Mouse (Mus musculus) pancreas, adult 10 weeks (tissue): ENCODE results near the gene Rhox4f. TPM values are rescaled to one million over a fixed set of nuclear protein-coding genes. Genes with fewer than 3 reads are reported as not detected.

Experiments
- polyA plus RNA-seq: library from polyadenylated mRNA; stranded (reverse); fragments of 350-450 nt; fragmentation: Illumina TruSeq; extraction: RNeasy Lipid Tissue Mini Kit (QIAGEN cat#74804); gene quantifications from one replicate; pipeline ENCODE4 v1.2.3, GENCODE M21; 2015; ENCODE audit warnings: low read depth, low replicate concordance; ENCODE audit not compliant: insufficient read depth

Gene Rhox4f
- polyA plus RNA-seq = not detected

GRCm38 (mm10) chrX:37607604-37608003, at the start of gene Rhox4f:
TSS of gene Rhox4f (minus strand) at chrX:37607704.

DNA sequence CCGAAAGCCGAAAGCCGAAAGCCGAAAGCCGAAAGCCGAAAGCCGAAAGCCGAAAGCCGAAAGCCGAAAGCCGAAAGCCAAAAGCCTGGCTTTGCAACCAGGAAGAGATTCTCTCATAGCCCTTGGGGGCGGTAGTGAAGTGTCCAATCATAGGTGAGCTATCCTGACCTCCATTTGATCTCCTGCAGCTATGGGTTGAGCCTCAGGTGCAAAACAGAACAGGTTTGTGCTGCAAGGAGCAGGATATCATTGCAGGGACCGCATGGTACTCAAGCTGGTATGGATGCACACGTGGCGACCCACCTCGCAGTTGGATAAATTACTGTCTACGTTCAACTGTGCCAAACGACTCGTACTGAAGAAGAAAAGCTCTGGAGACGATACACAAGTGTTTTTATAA, 43.7 kb upstream of the Rhox4f start, which contains the start of gene Rhox4g:
TSS of gene Rhox4g (minus strand) at position 101 of the 400 bp plus-strand sequence.

GRCm38 (mm10) chrX:37643370-37643769, 35.9 kb upstream of the Rhox4f start, which contains the start of gene Rhox2g:
TSS of gene Rhox2g (minus strand) at chrX:37643470.

GRCm38 (mm10) chrX:37628512-37628911, 21.0 kb upstream of the Rhox4f start, which contains the start of gene Rhox3g:
TSS of gene Rhox3g (minus strand) at chrX:37628612.

DNA sequence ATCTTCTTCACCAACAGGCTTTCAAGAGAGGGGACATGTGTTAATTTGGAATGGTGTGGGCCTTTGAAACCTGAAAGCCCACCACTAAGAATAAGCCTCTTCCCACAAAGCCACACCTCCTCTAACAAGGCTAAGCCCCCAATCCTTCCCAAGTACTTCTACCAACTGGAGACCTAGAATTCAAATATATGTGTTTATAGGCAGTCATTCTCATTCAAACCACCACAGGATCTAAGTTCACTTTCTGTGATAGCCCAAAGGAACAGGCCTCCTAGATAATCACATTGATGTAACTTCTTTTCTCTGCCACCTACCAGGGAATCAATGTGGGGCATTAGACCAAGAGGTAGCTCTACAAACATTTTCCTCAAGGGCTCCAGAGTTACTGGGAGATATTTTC, 26.8 kb downstream of the Rhox4f start, which contains the start of gene Rhox3f:
TSS of gene Rhox3f (plus strand) at position 301 of the 400 bp plus-strand sequence.

GRCm38 (mm10) chrX:37571105-37571504, 36.4 kb downstream of the Rhox4f start, which contains the start of gene Rhox2f:
TSS of gene Rhox2f (plus strand) at chrX:37571405.

DNA sequence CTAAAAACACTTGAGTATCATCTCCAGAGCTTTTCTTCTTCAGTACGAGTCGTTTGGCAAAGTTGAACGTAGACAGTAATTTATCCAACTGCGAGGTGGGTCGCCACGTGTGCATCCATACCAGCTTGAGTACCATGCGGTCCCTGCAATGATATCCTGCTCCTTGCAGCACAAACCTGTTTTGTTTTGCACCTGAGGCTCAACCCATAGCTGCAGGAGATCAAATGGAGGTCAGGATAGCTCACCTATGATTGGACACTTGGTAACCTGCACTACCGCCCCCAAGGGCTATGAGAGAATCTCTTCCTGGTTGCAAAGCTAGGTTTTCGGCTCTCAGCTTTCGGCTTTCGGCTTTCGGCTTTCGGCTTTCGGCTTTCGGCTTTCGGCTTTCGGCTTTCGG, 50.4 kb downstream of the Rhox4f start, which contains the start of gene Rhox4e:
TSS of gene Rhox4e (plus strand) at position 301 of the 400 bp plus-strand sequence.

Other genes with a start within 250 kb of the Rhox4f start
- gene Rhox3a2, start 227.7 kb downstream of the Rhox4f start, polyA plus RNA-seq = not detected
- gene Rhox4a2, start 216.9 kb downstream of the Rhox4f start, polyA plus RNA-seq = not detected
- not detected for gene Rhox2b, start 195.6 kb downstream of the Rhox4f start, polyA plus RNA-seq
- not detected for gene Rhox4b, start 175.2 kb downstream of the Rhox4f start, polyA plus RNA-seq
- gene Rhox2c, start 154.0 kb downstream of the Rhox4f start, polyA plus RNA-seq = not detected
- gene Rhox3c, start 149.1 kb downstream of the Rhox4f start, polyA plus RNA-seq = not detected
- gene Rhox4c, start 127.4 kb downstream of the Rhox4f start, polyA plus RNA-seq = not detected
- gene Rhox2d, start 114.3 kb downstream of the Rhox4f start, polyA plus RNA-seq = not detected
- not detected for gene Rhox4d, start 93.3 kb downstream of the Rhox4f start, polyA plus RNA-seq
- gene Rhox2e, start 77.3 kb downstream of the Rhox4f start, polyA plus RNA-seq = not detected
- not detected for gene Rhox3e, start 65.7 kb downstream of the Rhox4f start, polyA plus RNA-seq
- gene Rhox4e, start 50.3 kb downstream of the Rhox4f start, polyA plus RNA-seq = not detected
- not detected for gene Rhox2f, start 36.3 kb downstream of the Rhox4f start, polyA plus RNA-seq
- not detected for gene Rhox3f, start 26.7 kb downstream of the Rhox4f start, polyA plus RNA-seq
- gene Rhox3g, start 20.9 kb upstream of the Rhox4f start, polyA plus RNA-seq = not detected
- gene Rhox2g, start 35.8 kb upstream of the Rhox4f start, polyA plus RNA-seq = not detected
- gene Rhox4g, start 43.6 kb upstream of the Rhox4f start, polyA plus RNA-seq = not detected
- not detected for gene Rhox3h, start 61.1 kb upstream of the Rhox4f start, polyA plus RNA-seq
- gene Rhox2h, start 65.6 kb upstream of the Rhox4f start, polyA plus RNA-seq = not detected
- not detected for gene Rhox5, start 197.1 kb upstream of the Rhox4f start, polyA plus RNA-seq
- gene Rhox6, start 219.2 kb upstream of the Rhox4f start, polyA plus RNA-seq = not detected
- not detected for gene Rhox7a, start 224.0 kb upstream of the Rhox4f start, polyA plus RNA-seq